ENCODE assay signal across 1 mouse cellular context in genomic region chr4:46485696-46486417, GRCm38 (mm10).
TF ChIP-seq lines count a peak whose summit lies in the region.

No protein-coding gene starts in this region.

TF ChIP-seq in MEL, 35 proteins besides CTCF, POLR2A, EP300 and RAD21 (continued from another document):
- TF ChIP-seq MEF2A (IDR thresholded peaks at IDR 0.05; ENCODE audit: extremely low read depth, insufficient replicate concordance, low read depth, low read length, poor library complexity, severe bottlenecking) (no peak), TBP (IDR thresholded peaks at IDR 0.05; ENCODE audit: low read depth, low read length) (peak; percentile 76), ZKSCAN1 (IDR thresholded peaks at IDR 0.05; ENCODE audit: low read depth, low read length) (no peak), JUND (IDR thresholded peaks at IDR 0.05; ENCODE audit: low read depth, low read length) (no peak), MAFK (IDR thresholded peaks at IDR 0.05; ENCODE audit: borderline replicate concordance, low read depth, low read length) (no peak), POLR2AphosphoS5 (IDR thresholded peaks at IDR 0.05; ENCODE audit: borderline replicate concordance, low read depth, low read length) (no peak), SMC3 (IDR thresholded peaks at IDR 0.05; ENCODE audit: low read depth, low read length) (no peak), GABPA (IDR thresholded peaks at IDR 0.05; ENCODE audit: low read depth, low read length) (no peak), TAL1 (IDR thresholded peaks at IDR 0.05; ENCODE audit: low read length) (no peak), MAZ (IDR thresholded peaks at IDR 0.05; ENCODE audit: low read depth, low read length) (no peak), USF2 (IDR thresholded peaks at IDR 0.05; ENCODE audit: borderline replicate concordance in 1 of 2, insufficient read depth in 1 of 2, low read depth in 1 of 2, low read length in 2 of 2) (no peak), KAT2A (conservative IDR thresholded peaks at IDR 0.05; ENCODE audit: low read depth, low read length) (no peak), NELFE (IDR thresholded peaks at IDR 0.05; ENCODE audit: low read depth, low read length) (peak; percentile 77), MYB (IDR thresholded peaks at IDR 0.05; ENCODE audit: low read depth, low read length) (no peak), HCFC1 (IDR thresholded peaks at IDR 0.05; ENCODE audit: low read depth, low read length) (peak; percentile 79)
